Mouse (Mus musculus) heart, embryonic 13.5 days (tissue): ENCODE results near the gene Gbf1. TPM values are rescaled to one million over a fixed set of nuclear protein-coding genes. Genes with fewer than 3 reads are reported as not detected.
"Not testable (repeated sequence)": the region's sequence is repeated elsewhere in the genome, so short reads cannot be mapped to it uniquely, and the experiment has no call there.

ENCODE experiments used
- ATAC-seq: fragments of 200-750 bp; cut with Nextera tagmentation; 2 replicates; pipeline ENCODE4 v1.8.0; 2017; ENCODE audit warnings: moderate TSS enrichment; ENCODE audit not compliant: insufficient number of reproducible peaks, low FRiP score, low TSS enrichment; ENCODE audit errors: extremely low read depth
- H3K27ac ChIP-seq: fragments of 300-500 bp; sonication (generic); replicated peaks from 2 replicates; pipeline ENCODE4 v1.5.1; 2015; ENCODE audit warnings: moderate library complexity, mild to moderate bottlenecking, inconsistent platforms
- H3K27me3 ChIP-seq: fragments of 300-500 bp; sonication (generic); replicated peaks from 2 replicates; pipeline ENCODE4 v1.6.1; 2015; ENCODE audit warnings: mild to moderate bottlenecking, inconsistent platforms
- H3K36me3 ChIP-seq: fragments of 300-500 bp; sonication (generic); 2 replicates; pipeline ENCODE4 v1.6.1; 2015; ENCODE audit warnings: mild to moderate bottlenecking, inconsistent platforms
- H3K4me1 ChIP-seq: fragments of 300-500 bp; sonication (generic); 2 replicates; pipeline ENCODE4 v1.6.1; 2015; ENCODE audit warnings: inconsistent platforms
- H3K4me2 ChIP-seq: fragments of 300-500 bp; sonication (generic); 2 replicates; pipeline ENCODE4 v1.6.1; 2015; ENCODE audit warnings: inconsistent platforms, mild to moderate bottlenecking, moderate library complexity
- H3K4me3 ChIP-seq: fragments of 300-500 bp; sonication (generic); 2 replicates; pipeline ENCODE4 v1.5.1; 2015; ENCODE audit warnings: moderate library complexity, mild to moderate bottlenecking, inconsistent platforms
- H3K9ac ChIP-seq: fragments of 300-500 bp; sonication (generic); 2 replicates; pipeline ENCODE4 v1.6.1; 2015; ENCODE audit warnings: inconsistent platforms, mild to moderate bottlenecking, moderate library complexity
- H3K9me3 ChIP-seq: fragments of 300-500 bp; sonication (generic); 2 replicates; pipeline ENCODE4 v1.6.1; 2016; ENCODE audit warnings: inconsistent platforms
- WGBS: fragments of 180-500 bp; shearing (Covaris S2); methylation state at CpG from one replicate; pipeline ENCODE4 v1.1.7; 2015; ENCODE audit warnings: mixed read lengths; 5-methylcytosine and 5-hydroxymethylcytosine counted together
- polyA plus RNA-seq: library from polyadenylated mRNA; unstranded; fragments of >200 nt; fragmentation: Nextera tagmentation; extraction: Ambion mirVana; gene quantifications from 2 replicates; pipeline ENCODE4 v1.2.1, GENCODE M21; 2015

Gene Gbf1
- polyA plus RNA-seq, 1 experiment from 2014 or later = 41.1 TPM

GRCm38 (mm10) chr19:46198293-46198692, 46.0 kb downstream of the Gbf1 start:
- Histone ChIP-seq H3K27me3 (no peaks in the 10 kb centered on the region), H3K4me3 (no peak overlapping the region), H3K9ac (no peak overlapping the region), H3K36me3 (peaks cover 5% of the 10 kb centered on the region; the same call in 1 of the 2 replicates), H3K4me2 (no peak overlapping the region), H3K4me1 (peaks cover 35% of the 10 kb centered on the region), H3K27ac (no peak overlapping the region), H3K9me3 (no peaks in the 10 kb centered on the region)
- WGBS = 87% methylated on average over 3 of the region's 3 CpGs
- ATAC-seq = no peak

GRCm38 (mm10) chr19:46198891-46199290, 46.6 kb downstream of the Gbf1 start:
- H3K4me1 ChIP-seq = peaks cover 35% of the 10 kb centered on the region
- no peaks in the 10 kb centered on the region for H3K27me3 ChIP-seq
- H3K36me3 ChIP-seq = peaks cover 5% of the 10 kb centered on the region; the same call in 1 of the 2 replicates
- no peaks in the 10 kb centered on the region for H3K9me3 ChIP-seq
- WGBS = 85% methylated on average over 5 of the region's 5 CpGs
- H3K4me3 ChIP-seq = no peak overlapping the region
- H3K4me2 ChIP-seq = no peak overlapping the region
- no peak overlapping the region for H3K27ac ChIP-seq
- no peak overlapping the region for H3K9ac ChIP-seq
- no peak for ATAC-seq

DNA sequence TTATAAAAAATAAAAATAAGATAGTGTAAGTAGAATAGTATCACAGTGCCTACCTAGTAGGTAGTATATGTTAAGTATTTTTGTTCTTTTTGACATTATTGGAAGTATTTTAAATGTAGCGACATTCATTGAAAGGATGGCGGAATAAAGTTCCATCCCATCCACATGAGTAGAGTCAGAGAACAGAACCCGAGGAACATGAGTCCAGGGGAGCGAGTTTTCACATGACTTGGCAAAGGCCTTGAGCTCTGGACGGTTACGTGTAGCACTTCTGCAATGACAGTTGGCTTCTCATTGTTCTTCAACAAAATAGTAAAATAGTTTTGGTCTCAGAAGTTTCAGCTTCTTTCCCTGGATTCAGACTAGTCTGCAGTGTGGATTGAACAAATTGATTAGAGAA, 51.9 kb downstream of the Gbf1 start:
- WGBS = 93% methylated on average over 6 of the region's 6 CpGs
- Histone ChIP-seq H3K4me2 (no peak overlapping the region), H3K27me3 (no peaks in the 10 kb centered on the region), H3K9ac (no peak overlapping the region), H3K4me1 (0 out of 2 replicates have a peak, but pooled peaks cover 4% of the 10 kb centered on the region), H3K36me3 (peaks cover 5% of the 10 kb centered on the region; the same call in 1 of the 2 replicates), H3K27ac (no peak overlapping the region), H3K4me3 (no peak overlapping the region), H3K9me3 (no peaks in the 10 kb centered on the region)
- no peak for ATAC-seq

- ATAC-seq = no peak
- Histone ChIP-seq H3K4me2 (no peak overlapping the region), H3K4me1 (0 out of 2 replicates have a peak, but pooled peaks cover 4% of the 10 kb centered on the region), H3K9ac (no peak overlapping the region), H3K4me3 (no peak overlapping the region), H3K27me3 (no peaks in the 10 kb centered on the region), H3K27ac (no peak overlapping the region), H3K9me3 (no peaks in the 10 kb centered on the region), H3K36me3 (peaks cover 4% of the 10 kb centered on the region; the same call in 1 of the 2 replicates)
- 84% methylated on average over 6 of the region's 6 CpGs for WGBS
Measured at GRCm38 (mm10) chr19:46205680-46206079, 53.4 kb downstream of the Gbf1 start.

DNA sequence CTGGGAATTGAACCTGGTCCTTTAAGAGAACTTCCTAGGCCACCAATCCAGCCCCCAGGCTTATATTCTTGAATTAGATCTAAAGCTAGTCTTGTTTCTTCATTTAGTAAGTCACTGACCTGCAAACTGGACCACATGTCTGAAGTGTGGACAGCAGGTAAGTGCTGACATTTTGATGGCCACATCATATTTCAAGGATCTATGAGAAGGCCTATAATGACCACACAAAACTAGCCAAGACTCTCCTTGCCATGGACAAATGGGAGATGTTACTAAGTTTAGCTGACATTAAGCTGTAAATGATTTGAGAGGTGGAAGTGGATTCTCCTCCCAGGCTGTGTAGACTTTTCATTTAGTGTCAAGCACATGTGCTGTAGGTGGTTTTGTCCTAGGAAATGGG, 58.6 kb downstream of the Gbf1 start:
- ATAC-seq = no peak
- no peaks in the 10 kb centered on the region for H3K27me3 ChIP-seq
- no peaks in the 10 kb centered on the region for H3K36me3 ChIP-seq
- H3K4me2 ChIP-seq = no peak overlapping the region
- no peak overlapping the region for H3K27ac ChIP-seq
- H3K4me1 ChIP-seq = peaks cover 21% of the 10 kb centered on the region
- H3K4me3 ChIP-seq = no peak overlapping the region
- H3K9me3 ChIP-seq = no peaks in the 10 kb centered on the region
- H3K9ac ChIP-seq = no peak overlapping the region

- Histone ChIP-seq H3K9ac (no peak overlapping the region), H3K4me3 (no peak overlapping the region), H3K4me1 (peaks cover 34% of the 10 kb centered on the region), H3K9me3 (no peaks in the 10 kb centered on the region), H3K36me3 (no peaks in the 10 kb centered on the region), H3K4me2 (no peak overlapping the region), H3K27me3 (no peaks in the 10 kb centered on the region), H3K27ac (peak overlapping the region; percentile 82)
- 78% methylated on average over 5 of the region's 5 CpGs for WGBS
- no peak for ATAC-seq
Measured at GRCm38 (mm10) chr19:46214541-46214940, 62.2 kb downstream of the Gbf1 start.

GRCm38 (mm10) chr19:46215401-46215800, 63.1 kb downstream of the Gbf1 start:
- peak overlapping the region; percentile 42 for H3K4me2 ChIP-seq
- H3K9ac ChIP-seq = no peak overlapping the region
- no peak overlapping the region for H3K4me3 ChIP-seq
- H3K36me3 ChIP-seq = no peaks in the 10 kb centered on the region
- H3K27ac ChIP-seq = peak overlapping the region; percentile 82
- no peak for ATAC-seq
- H3K4me1 ChIP-seq = peaks cover 34% of the 10 kb centered on the region
- H3K9me3 ChIP-seq = no peaks in the 10 kb centered on the region
- WGBS = 19% methylated on average over 3 of the region's 3 CpGs
- no peaks in the 10 kb centered on the region for H3K27me3 ChIP-seq

GRCm38 (mm10) chr19:46216716-46217115, 64.4 kb downstream of the Gbf1 start:
- ATAC-seq = no peak
- no peaks in the 10 kb centered on the region for H3K27me3 ChIP-seq
- 79% methylated on average over 1 of the region's 1 CpGs for WGBS
- H3K9ac ChIP-seq = no peak overlapping the region
- peak overlapping the region; percentile 82 for H3K27ac ChIP-seq
- no peak overlapping the region for H3K4me3 ChIP-seq
- no peaks in the 10 kb centered on the region for H3K9me3 ChIP-seq
- H3K4me1 ChIP-seq = peaks cover 33% of the 10 kb centered on the region
- no peaks in the 10 kb centered on the region for H3K36me3 ChIP-seq
- H3K4me2 ChIP-seq = no peak overlapping the region

DNA sequence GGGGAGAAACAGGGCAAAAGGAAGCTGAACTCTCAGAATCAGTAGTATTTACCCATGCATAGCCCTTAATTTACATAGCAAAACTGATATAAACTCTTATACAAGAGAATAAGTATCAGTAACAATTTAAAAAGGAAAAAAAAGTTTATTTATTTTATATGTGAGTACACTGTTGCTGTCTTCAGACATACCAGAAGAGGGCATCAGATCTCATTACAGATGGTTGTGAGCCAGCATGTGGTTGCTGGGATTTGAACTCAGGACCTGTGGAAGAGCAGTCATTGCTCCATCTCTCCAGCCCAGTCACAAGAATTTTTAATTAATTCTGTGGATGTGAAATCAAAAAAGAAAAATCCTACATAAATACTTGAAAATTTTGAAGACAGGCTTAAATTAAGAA, 65.0 kb downstream of the Gbf1 start:
- not testable (repeated sequence) for H3K9me3 ChIP-seq, H3K27ac ChIP-seq, H3K36me3 ChIP-seq, ATAC-seq, H3K4me2 ChIP-seq, H3K4me3 ChIP-seq, H3K27me3 ChIP-seq, H3K9ac ChIP-seq
- peaks cover 38% of the 10 kb centered on the region for H3K4me1 ChIP-seq

DNA sequence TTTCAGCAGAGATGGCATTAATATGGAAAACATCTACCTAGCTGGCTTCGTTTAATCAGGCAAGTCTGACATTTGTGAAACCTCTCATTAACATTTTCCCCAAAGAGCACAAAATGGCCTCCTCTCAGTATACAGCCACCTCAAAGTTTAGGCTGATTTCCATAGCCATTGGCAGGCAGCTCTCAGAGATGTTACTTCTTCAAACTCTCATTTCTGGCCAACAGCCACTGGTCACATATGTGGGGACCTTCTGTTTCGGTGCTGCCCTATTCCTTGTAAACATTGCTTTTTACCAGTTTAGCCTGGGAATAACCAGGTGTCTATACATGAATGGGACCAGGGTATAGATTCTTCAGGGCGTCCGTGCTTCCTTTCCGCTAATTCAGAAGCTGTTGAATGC, 67.8 kb downstream of the Gbf1 start:
- 83% methylated on average over 5 of the region's 5 CpGs for WGBS
- Histone ChIP-seq H3K9me3 (no peaks in the 10 kb centered on the region), H3K4me2 (no peak overlapping the region), H3K4me3 (no peak overlapping the region), H3K9ac (no peak overlapping the region), H3K36me3 (no peaks in the 10 kb centered on the region), H3K27ac (no peak overlapping the region), H3K27me3 (no peaks in the 10 kb centered on the region), H3K4me1 (peaks cover 54% of the 10 kb centered on the region)
- no peak for ATAC-seq

GRCm38 (mm10) chr19:46223118-46223517, 70.8 kb downstream of the Gbf1 start:
- H3K9ac ChIP-seq = no peak overlapping the region

DNA sequence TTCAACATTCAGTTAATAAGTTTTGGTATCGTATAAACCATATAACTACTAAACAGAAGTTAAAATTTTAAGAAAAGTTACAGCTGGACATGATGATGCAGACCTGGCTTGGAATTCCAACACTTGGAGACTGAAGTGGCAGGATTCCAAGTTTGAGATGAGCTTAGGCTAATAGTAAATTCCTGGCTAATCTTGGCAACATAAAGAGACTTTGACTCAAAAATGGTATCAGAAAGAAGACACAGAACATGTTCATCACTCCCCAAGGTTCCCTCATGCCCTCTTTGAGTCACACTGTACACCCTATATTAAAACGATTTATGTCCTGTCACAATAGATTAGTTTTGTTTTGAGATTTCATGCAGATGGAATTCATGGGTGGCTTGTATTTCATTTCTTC, 72.6 kb downstream of the Gbf1 start:
- no peak overlapping the region for H3K9ac ChIP-seq

More at GRCm38 (mm10) chr19:46223118-46223517, 70.8 kb downstream of the Gbf1 start:
- peaks cover 9% of the 10 kb centered on the region; the same call in 1 of the 2 replicates for H3K36me3 ChIP-seq
- no peaks in the 10 kb centered on the region for H3K27me3 ChIP-seq
- no peak overlapping the region for H3K4me2 ChIP-seq
- ATAC-seq = no peak
- H3K27ac ChIP-seq = no peak overlapping the region
- WGBS = 82% methylated on average over 4 of the region's 4 CpGs
- no peaks in the 10 kb centered on the region for H3K9me3 ChIP-seq
- H3K4me1 ChIP-seq = peaks cover 46% of the 10 kb centered on the region
- H3K4me3 ChIP-seq = no peak overlapping the region

More for the DNA sequence above, 72.6 kb downstream of the Gbf1 start:
- Histone ChIP-seq H3K36me3 (peaks cover 21% of the 10 kb centered on the region), H3K27me3 (no peaks in the 10 kb centered on the region), H3K4me1 (peaks cover 46% of the 10 kb centered on the region), H3K27ac (peak overlapping the region; percentile 48; the same call in 1 of the 2 replicates), H3K9me3 (no peaks in the 10 kb centered on the region), H3K4me2 (no peak overlapping the region), H3K4me3 (no peak overlapping the region)
- no peak for ATAC-seq
- 53% methylated on average over 2 of the region's 2 CpGs for WGBS
